Mouse (Mus musculus): ENCODE results near the gene Olfr1314. TPM values are rescaled to one million over a fixed set of nuclear protein-coding genes. Genes with fewer than 3 reads are reported as not detected.

The Olfr1314 gene
- polyA plus RNA-seq (2014; fragmentation: Illumina TruSeq; extraction: RNeasy Lipid Tissue Mini Kit (QIAGEN cat#74804); ENCODE audit: low read depth, low replicate concordance), result not detected

DNA sequence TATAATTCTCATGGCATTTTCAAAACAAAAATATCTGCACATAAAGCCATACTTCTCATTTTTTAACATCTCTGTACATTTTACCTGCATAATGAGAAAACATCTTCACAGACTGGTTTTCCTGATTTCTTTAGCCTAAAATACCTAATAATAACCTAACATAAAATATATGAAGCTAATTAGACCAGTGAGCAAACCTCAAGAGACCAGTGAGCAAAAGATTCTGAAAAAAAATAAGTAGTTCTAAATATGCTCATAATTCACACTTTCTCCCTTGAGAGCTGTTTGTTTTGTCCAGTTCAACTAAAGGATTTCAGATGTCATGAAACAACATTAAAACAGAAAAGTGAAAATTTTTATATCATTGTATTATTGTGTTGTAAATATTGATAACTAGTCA lies at the start of gene Olfr1314:
Gene Olfr1314, minus strand, starts transcription at position 101 of the 400 bp plus-strand sequence.

DNA sequence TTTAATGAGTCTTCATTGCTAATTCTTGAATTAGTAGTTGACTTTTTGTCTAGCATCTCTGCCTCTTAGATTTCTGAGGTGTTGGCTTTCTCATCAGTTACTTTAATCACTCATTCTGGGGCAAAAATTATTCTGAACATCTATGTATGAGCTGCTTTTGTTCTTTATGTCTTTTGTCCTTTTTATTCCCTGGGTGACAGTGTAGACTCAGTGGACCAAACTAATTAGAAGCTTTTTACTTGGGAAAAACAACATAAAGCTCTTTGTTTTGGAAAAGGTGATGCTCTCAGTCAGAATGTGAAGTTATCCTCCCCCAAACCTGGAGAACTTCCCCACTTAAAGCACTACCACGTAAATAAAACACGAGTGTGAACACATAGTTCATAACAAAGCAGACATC lies 43.4 kb upstream of the Olfr1314 start, which contains the start of gene Olfr1317:
Gene Olfr1317, plus strand, starts transcription at position 301 of the 400 bp plus-strand sequence.

DNA sequence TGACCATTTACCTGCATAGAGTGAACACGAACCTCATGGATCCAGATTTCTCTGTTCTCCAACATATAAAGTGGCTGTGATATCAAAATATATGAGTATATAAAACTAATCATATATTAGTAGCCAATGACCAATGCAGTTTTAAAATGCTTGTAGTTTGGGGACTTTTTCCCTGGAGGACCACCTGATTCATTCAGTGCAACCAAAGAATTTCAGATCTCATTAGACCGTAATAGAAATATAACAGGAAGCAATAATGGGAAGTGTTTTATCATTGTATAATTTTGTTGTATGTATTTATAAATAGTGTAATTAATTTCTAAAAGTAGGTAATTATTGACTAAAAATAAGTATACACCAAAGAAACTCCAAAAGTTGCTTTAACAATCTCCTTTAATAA lies 38.3 kb upstream of the Olfr1314 start, which contains the start of gene Olfr1316:
Gene Olfr1316, minus strand, starts transcription at position 101 of the 400 bp plus-strand sequence.

DNA sequence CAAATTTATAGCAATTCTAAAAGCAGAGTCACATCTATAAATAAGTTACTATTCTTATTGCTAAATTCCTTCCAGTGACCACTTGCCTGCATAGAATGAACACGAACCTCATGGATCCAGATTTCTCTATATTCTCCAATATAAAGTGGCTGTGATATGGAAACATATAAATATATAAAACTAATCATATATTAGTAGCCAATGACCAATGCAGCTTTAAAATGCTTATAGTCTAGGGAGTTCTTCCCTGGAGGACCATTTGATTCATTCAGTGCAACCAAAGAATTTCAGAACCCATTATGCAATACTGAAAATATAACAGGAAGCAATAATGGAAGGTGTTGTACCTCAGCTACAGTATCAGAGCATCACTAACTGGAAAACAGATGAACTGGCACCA lies 18.8 kb upstream of the Olfr1314 start, which contains the start of gene Olfr1315-ps1:
Gene Olfr1315-ps1, minus strand, starts transcription at position 101 of the 400 bp plus-strand sequence.

DNA sequence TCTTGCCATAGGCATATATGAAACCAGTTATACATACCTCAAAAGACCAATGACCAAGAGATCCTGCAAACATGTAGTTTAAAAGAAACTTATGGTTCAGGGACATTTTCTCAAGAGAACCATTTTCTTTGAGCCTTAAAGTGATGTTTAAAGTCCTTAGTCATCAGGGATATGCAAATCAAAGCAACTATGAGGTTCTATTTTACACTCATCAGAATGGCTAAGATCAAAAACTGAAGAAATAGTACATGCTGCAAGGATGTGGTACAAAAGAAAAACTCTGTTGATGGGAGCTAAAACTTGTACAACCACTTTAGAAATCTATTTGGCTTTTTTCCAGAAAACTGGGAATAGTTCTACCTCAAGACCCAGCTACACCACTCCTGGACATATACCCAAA lies 18.8 kb downstream of the Olfr1314 start, which contains the start of gene Olfr1313:
Gene Olfr1313, minus strand, starts transcription at position 101 of the 400 bp plus-strand sequence.

DNA sequence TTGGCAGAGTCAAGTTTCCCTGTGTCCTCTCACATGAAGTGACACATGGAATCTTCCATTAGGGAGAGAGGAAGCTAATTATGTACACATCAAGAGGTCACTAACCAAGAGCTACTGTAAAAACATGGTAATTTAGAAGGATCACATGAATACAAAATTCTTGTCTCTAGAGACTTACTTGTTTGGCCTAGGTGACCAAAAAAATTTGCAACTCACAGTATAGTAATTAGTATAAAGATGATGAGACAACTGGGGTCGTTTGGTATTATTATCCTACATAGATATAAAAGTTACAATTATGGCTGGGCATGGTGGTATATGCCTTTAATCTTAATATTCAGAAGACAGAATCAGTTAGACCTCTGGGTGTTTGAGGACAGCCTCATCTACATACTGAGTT lies 46.4 kb downstream of the Olfr1314 start, which contains the start of gene Olfr1312:
Gene Olfr1312, minus strand, starts transcription at position 101 of the 400 bp plus-strand sequence.

Other genes starting within 250 kb of the Olfr1314 start
- not detected for gene Olfr1305, start 219.6 kb downstream of the Olfr1314 start, polyA plus RNA-seq (2014; fragmentation: Illumina TruSeq; extraction: RNeasy Lipid Tissue Mini Kit (QIAGEN cat#74804); ENCODE audit: low read depth, low replicate concordance)
- gene Olfr1306, start 180.5 kb downstream of the Olfr1314 start, polyA plus RNA-seq (2014; fragmentation: Illumina TruSeq; extraction: RNeasy Lipid Tissue Mini Kit (QIAGEN cat#74804); ENCODE audit: low read depth, low replicate concordance), result not detected
- gene Olfr1307, start 147.3 kb downstream of the Olfr1314 start, polyA plus RNA-seq (2014; fragmentation: Illumina TruSeq; extraction: RNeasy Lipid Tissue Mini Kit (QIAGEN cat#74804); ENCODE audit: low read depth, low replicate concordance), result not detected
- gene Olfr1308, start 131.8 kb downstream of the Olfr1314 start, polyA plus RNA-seq (2014; fragmentation: Illumina TruSeq; extraction: RNeasy Lipid Tissue Mini Kit (QIAGEN cat#74804); ENCODE audit: low read depth, low replicate concordance), result not detected
- gene Olfr1309, start 106.5 kb downstream of the Olfr1314 start, polyA plus RNA-seq (2014; fragmentation: Illumina TruSeq; extraction: RNeasy Lipid Tissue Mini Kit (QIAGEN cat#74804); ENCODE audit: low read depth, low replicate concordance), result not detected
- gene Olfr1310, start 84.1 kb downstream of the Olfr1314 start, polyA plus RNA-seq (2014; fragmentation: Illumina TruSeq; extraction: RNeasy Lipid Tissue Mini Kit (QIAGEN cat#74804); ENCODE audit: low read depth, low replicate concordance), result not detected
- gene Olfr1311, start 72.4 kb downstream of the Olfr1314 start, polyA plus RNA-seq (2014; fragmentation: Illumina TruSeq; extraction: RNeasy Lipid Tissue Mini Kit (QIAGEN cat#74804); ENCODE audit: low read depth, low replicate concordance), result not detected
- not detected for gene Olfr1312, start 46.5 kb downstream of the Olfr1314 start, polyA plus RNA-seq (2014; fragmentation: Illumina TruSeq; extraction: RNeasy Lipid Tissue Mini Kit (QIAGEN cat#74804); ENCODE audit: low read depth, low replicate concordance)
- not detected for gene Olfr1313, start 18.9 kb downstream of the Olfr1314 start, polyA plus RNA-seq (2014; fragmentation: Illumina TruSeq; extraction: RNeasy Lipid Tissue Mini Kit (QIAGEN cat#74804); ENCODE audit: low read depth, low replicate concordance)
- gene Olfr1315-ps1, start 18.7 kb upstream of the Olfr1314 start, polyA plus RNA-seq (2014; fragmentation: Illumina TruSeq; extraction: RNeasy Lipid Tissue Mini Kit (QIAGEN cat#74804); ENCODE audit: low read depth, low replicate concordance), result not detected
- gene Olfr1316, start 38.2 kb upstream of the Olfr1314 start, polyA plus RNA-seq (2014; fragmentation: Illumina TruSeq; extraction: RNeasy Lipid Tissue Mini Kit (QIAGEN cat#74804); ENCODE audit: low read depth, low replicate concordance), result not detected
- gene Olfr1317, start 43.5 kb upstream of the Olfr1314 start, polyA plus RNA-seq (2014; fragmentation: Illumina TruSeq; extraction: RNeasy Lipid Tissue Mini Kit (QIAGEN cat#74804); ENCODE audit: low read depth, low replicate concordance), result not detected
- not detected for gene Olfr1318, start 57.4 kb upstream of the Olfr1314 start, polyA plus RNA-seq (2014; fragmentation: Illumina TruSeq; extraction: RNeasy Lipid Tissue Mini Kit (QIAGEN cat#74804); ENCODE audit: low read depth, low replicate concordance)
- not detected for gene Lpcat4, start 142.7 kb upstream of the Olfr1314 start, polyA plus RNA-seq (2014; fragmentation: Illumina TruSeq; extraction: RNeasy Lipid Tissue Mini Kit (QIAGEN cat#74804); ENCODE audit: low read depth, low replicate concordance)
- gene Nutm1, start 162.5 kb upstream of the Olfr1314 start, polyA plus RNA-seq (2014; fragmentation: Illumina TruSeq; extraction: RNeasy Lipid Tissue Mini Kit (QIAGEN cat#74804); ENCODE audit: low read depth, low replicate concordance), result not detected
- 48.2 TPM for gene Nop10, start 165.1 kb upstream of the Olfr1314 start, polyA plus RNA-seq (2014; fragmentation: Illumina TruSeq; extraction: RNeasy Lipid Tissue Mini Kit (QIAGEN cat#74804); ENCODE audit: low read depth, low replicate concordance)
- 44.4 TPM for gene Slc12a6, start 169.0 kb upstream of the Olfr1314 start, polyA plus RNA-seq (2014; fragmentation: Illumina TruSeq; extraction: RNeasy Lipid Tissue Mini Kit (QIAGEN cat#74804); ENCODE audit: low read depth, low replicate concordance)
- gene Gm21985, start 169.5 kb upstream of the Olfr1314 start, polyA plus RNA-seq (2014; fragmentation: Illumina TruSeq; extraction: RNeasy Lipid Tissue Mini Kit (QIAGEN cat#74804); ENCODE audit: low read depth, low replicate concordance), result 0.40 TPM

Measured in kidney, adult 10 weeks (tissue).